Mouse (Mus musculus): ENCODE results near the gene Kazn. TPM values are rescaled to one million over a fixed set of nuclear protein-coding genes. Genes with fewer than 3 reads are reported as not detected.

Kazn gene
- total RNA-seq, 2 experiments from 2014 or later: 7.1 to 10.0 TPM

DNA sequence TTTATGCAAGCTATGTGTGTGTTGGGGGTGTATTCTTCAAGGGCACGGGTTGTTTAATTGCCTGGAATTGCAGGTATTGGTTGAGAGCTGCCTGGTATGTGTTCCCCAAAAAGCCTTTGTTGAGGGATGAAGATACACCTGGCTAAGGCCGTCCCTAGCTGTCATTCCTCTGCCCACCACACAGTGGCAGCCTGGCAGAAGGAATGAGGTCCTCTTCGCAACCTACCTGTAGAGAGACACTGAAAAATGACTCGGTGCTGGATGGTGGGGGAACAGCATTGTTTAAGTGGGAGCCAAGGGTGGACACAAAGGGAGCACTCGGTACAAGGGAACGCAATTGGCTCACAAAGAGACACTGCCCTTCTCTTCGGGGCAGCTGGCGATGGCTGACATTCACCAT lies 125.9 kb downstream of the Kazn start:
- DNase-seq: no peak

- no peak for DNase-seq
These were observed 136.0 kb downstream of the Kazn start for GRCm38 (mm10) chr4:142103081-142103671.

- DNase-seq: peak; percentile 76
These were observed 140.9 kb downstream of the Kazn start for GRCm38 (mm10) chr4:142098303-142098702.

DNA sequence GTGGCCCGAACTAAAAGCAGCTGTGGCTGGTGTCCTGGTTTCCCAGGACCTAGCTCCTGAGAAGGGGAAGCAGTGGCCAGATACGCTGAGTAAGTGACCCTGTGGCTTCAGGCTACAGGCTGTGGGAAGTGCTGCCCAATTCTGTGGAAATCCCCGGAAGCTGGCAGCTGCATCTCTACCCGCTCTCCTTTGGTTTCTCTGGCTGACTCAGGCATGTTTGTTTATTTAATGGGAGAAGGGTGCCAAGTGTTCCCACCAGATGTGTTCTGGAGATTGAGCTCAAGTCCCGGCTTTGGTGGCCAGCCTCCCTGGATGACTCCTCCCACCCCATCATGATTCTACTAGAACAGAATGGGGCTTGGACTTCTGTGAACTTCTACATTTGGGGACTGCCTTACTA lies 141.3 kb downstream of the Kazn start:
- peak; percentile 43 for DNase-seq

- peak; percentile 90 for DNase-seq
These were observed 143.5 kb downstream of the Kazn start for GRCm38 (mm10) chr4:142095513-142096241.

- DNase-seq: no peak
These were observed 144.8 kb downstream of the Kazn start for GRCm38 (mm10) chr4:142094386-142094785.

DNA sequence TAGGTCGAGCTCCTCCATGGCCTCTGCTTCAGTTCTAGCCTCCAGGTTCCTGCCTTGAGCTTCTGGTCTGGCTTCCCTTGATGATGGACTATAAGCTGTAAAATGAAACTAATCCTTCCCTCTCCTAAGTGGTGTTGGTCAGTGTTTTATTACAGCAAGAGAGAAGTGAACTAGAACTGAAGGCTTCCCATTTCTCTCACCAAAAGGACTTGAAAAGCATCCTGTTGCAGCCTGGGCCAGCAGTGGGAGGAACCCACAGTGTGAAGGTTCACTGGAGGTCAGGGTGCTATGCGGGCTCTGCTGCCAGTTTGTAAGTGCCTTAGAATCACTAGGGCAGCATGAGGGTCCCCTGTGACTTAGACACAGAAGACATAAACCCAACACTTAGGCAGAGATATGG lies 148.1 kb downstream of the Kazn start:
- no peak for DNase-seq

DNA sequence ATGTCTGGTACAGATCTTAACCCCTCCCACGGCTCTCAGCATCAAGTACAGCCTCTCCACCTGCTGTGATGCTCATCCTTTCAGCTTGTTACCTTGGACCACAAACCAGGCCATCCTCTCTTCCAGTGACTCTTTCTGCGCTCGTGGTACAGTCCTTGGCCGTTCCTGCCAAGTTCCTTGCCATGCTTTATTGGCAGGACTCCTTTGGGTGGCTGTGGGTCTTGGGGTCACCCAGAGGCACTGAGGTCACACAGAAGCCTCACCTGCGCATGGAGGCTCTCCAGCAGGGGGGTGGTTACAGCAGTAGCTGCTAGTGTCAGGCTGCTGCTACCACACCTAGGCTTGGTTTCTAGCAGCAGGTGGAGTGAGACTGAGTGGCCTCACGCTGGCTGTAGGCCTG lies 149.2 kb downstream of the Kazn start:
- no peak for DNase-seq

GRCm38 (mm10) chr4:142088836-142089235 lies 150.4 kb downstream of the Kazn start:
- DNase-seq: no peak

GRCm38 (mm10) chr4:142088409-142088808 lies 150.8 kb downstream of the Kazn start:
- DNase-seq: no peak

GRCm38 (mm10) chr4:142084936-142085563 lies 154.2 kb downstream of the Kazn start:
- DNase-seq: no peak

- peak; percentile 61 for DNase-seq
These were observed 154.9 kb downstream of the Kazn start, which contains the start of gene Tmem51 for GRCm38 (mm10) chr4:142084131-142084899. Gene Tmem51 (minus strand): TSS chr4:142084304.

- peak; percentile 74 for DNase-seq
These were observed 155.5 kb downstream of the Kazn start for GRCm38 (mm10) chr4:142083762-142084130.

DNA sequence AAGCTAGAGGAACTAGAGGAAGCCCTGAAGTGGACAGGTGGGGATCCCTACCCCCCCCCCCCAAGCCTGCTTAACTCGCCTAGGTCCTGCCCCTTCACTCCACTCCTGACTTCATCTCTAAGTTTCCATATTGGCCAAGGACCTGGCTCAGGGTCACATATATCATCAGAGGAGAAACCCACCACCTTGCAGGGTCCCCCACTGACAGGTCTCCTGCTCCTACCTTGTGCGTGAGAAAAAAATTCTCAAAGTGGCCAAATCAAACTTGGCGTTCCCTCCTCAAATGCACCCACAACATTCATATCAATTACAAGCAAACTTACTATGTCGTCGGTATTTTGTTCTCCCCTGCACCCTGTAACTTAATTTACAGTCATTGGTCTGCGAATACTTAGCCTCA lies 156.0 kb downstream of the Kazn start:
- DNase-seq: no peak

- DNase-seq: no peak
These were observed 156.5 kb downstream of the Kazn start for GRCm38 (mm10) chr4:142082703-142083102.

GRCm38 (mm10) chr4:142081631-142082283 lies 157.4 kb downstream of the Kazn start:
- peak; percentile 58 for DNase-seq

GRCm38 (mm10) chr4:142080901-142081630 lies 158.1 kb downstream of the Kazn start:
- peak; percentile 80 for DNase-seq

DNA sequence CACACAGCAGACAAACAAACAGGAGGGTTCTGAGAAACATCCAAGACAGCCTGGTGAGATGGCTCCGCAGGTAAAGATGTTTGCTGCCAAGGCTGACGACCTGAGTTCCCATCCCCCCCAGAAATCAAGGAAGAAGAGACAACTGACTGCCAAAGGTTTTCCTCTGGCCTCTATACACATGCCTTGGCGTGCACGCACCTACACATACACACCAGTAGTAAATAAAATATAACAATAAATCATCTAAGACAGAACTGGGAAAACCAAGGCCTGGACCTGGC lies 158.8 kb downstream of the Kazn start:
- no peak for DNase-seq

- DNase-seq: no peak
These were observed 159.3 kb downstream of the Kazn start for GRCm38 (mm10) chr4:142079629-142080486.

- no peak for DNase-seq
These were observed 161.5 kb downstream of the Kazn start for GRCm38 (mm10) chr4:142077572-142078271.
